Mouse (Mus musculus) adrenal gland, postnatal 4 days (tissue): ENCODE data around the gene Zmynd15. TPM values are rescaled to one million over a fixed set of nuclear protein-coding genes. Genes with fewer than 3 reads are reported as not detected.

Source experiments
- DNase-seq, 2 experiments: peaks; one replicate each; pipeline ENCODE4 v3.0.0; 2021 to 2022; ENCODE audit warnings: low spot score in 2 of 2, mixed read lengths in 2 of 2
- microRNA-seq: library from miRNA; unstranded; fragments of <30 nt; microRNA quantifications from one replicate; pipeline ENCODE4 v1.2.0, GENCODE M21; 2021
- total RNA-seq, 2 experiments: library from RNA; stranded (reverse); gene quantifications; 2 replicates each; pipeline ENCODE4 v1.2.3; 2021

Zmynd15 gene
- total RNA-seq, 2 experiments from 2014 or later = 2.2 to 2.3 TPM

DNA sequence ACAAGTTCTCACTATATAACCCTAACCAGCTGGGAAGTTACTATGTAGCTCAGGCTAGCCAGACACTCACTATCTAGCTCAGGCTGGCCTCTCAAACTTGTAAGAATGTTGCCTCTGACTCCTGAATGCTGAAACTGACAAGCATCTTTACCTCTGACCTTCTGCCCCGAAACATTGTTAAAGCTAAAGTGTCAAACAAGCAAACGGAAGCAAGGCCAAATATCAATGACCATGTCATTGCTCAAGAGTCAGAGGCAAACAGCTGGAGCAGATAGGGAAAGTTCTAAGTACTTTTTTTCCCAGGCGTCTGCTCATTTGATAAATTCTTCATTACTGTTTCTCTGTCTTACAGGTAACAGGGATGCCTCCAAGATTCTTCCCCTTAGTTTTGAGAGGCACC, 42.8 kb downstream of the Zmynd15 start:
- DNase-seq = no peak

GRCm38 (mm10) chr11:70504970-70505369, 45.7 kb downstream of the Zmynd15 start, which contains the start of gene Tm4sf5:
TSS of gene Tm4sf5 (plus strand) at chr11:70505244.
- DNase-seq = no peak

DNA sequence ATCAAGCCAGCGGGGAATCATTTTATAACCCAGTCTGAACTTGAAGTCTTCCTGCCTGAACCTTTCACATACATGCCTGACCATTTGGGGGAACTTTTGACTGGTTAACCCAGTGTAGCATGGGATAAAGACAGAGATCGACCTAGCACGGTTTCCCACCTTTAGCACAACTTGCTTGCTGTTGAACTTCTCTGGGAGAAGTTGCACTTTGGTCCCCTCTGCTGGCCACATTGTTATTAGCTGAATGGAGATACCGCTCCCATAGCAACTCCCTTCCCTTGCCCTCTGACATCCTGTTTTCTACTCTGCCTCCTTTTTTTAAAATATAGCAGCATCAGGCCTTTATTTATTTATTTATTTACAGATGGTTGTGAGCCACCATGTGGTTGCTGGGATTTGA, 47.2 kb downstream of the Zmynd15 start:
- peak in 1 of 2 experiments; percentile 58 for DNase-seq

DNA sequence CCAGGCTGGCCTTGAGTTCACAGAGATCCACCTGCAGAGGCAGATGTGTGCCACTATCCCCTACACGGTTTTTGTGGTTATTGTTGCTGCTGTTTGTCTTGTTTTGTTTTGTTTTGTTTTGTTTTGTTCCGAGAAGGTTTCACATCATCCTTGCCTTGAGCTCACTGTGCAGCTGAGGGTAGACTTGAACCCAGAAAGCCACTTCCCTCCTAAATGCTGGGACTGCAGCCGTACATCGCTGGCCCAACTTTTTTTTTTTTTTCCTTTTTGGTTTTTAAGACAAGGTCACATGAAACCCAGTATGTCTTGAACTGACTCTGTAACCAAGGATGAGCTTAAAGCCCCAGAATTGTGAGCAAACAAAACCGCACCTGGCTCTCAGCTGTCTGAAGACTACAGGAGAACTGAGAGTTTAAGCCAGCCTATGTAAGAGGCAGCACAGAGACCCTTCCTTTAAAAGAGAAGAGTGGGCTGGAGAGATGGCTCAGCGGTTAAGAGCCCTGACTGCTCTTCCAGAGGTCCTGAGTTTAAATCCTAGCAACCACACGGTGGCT, 47.8 kb downstream of the Zmynd15 start:
- no peak for DNase-seq

- DNase-seq = no peak
Observed at GRCm38 (mm10) chr11:70509753-70510564, 50.7 kb downstream of the Zmynd15 start.

- DNase-seq = no peak
Observed at GRCm38 (mm10) chr11:70511242-70511641, 52.0 kb downstream of the Zmynd15 start.

- no peak for DNase-seq
Observed at GRCm38 (mm10) chr11:70511825-70512224, 52.6 kb downstream of the Zmynd15 start.

GRCm38 (mm10) chr11:70512709-70513342, 53.6 kb downstream of the Zmynd15 start:
- no peak for DNase-seq

DNA sequence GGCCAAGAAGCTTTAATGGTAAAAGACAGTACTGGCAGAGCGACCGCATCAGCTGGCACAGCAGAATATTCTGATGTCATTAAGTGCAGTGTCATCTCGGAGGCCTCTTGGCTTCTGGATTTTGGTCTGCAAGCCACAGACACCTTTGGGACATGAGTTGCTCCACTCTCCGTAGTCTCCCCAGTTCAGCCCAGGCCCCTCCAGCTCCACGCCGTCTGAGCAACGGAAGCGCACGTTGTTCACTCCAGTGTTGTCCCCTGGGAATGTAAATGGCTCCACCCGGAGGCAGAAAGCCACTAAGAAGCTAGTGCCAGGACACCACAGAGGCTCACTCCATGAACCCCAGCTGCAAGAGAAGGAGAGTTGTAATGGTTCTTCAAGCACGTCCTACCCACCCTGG, 54.3 kb downstream of the Zmynd15 start:
- no peak for DNase-seq

DNA sequence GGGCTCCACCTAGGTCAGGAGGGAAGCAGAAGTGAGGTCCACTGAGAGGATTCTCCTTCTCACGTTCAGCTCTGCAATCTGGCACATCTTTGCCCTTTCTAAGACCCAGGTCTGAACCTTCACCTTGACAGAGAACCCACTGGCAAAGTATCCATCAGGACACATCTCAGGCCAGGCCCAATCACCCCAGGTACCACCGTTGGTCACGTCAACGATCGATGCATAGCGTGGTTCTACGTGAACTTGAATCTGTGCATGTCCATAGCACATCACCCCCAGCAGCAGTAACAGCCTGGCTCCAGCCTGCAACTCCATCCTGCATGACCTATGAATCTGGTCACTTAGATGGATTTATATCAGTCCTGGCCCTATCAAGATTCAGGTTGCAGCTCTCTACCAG, 55.1 kb downstream of the Zmynd15 start, which contains the start of gene Vmo1:
Vmo1 (minus strand) TSS at position 329 of the 400 bp plus-strand sequence.
- DNase-seq = no peak

Small RNA genes lying within 50 kb of the gene (microRNA-seq; reads per million reads assigned to microRNA genes)
- gene Mir7115 = not detected

Other genes with a start within 250 kb of the Zmynd15 start
- 1 to 10 TPM in 1 of 2 experiments, under 1 TPM in 1; 0.71 to 2.9 TPM for gene Slc16a11, start 246.7 kb upstream of the Zmynd15 start, total RNA-seq
- gene Slc16a13, start 238.4 kb upstream of the Zmynd15 start, total RNA-seq = 10 to 100 TPM in 1 of 2 experiments, 1 to 10 TPM in 1; 6.2 to 10.9 TPM
- gene Bcl6b, start 229.6 kb upstream of the Zmynd15 start, total RNA-seq = 10 to 100 TPM; 23.8 to 33.4 TPM
- 10 to 100 TPM; 70.1 to 72.5 TPM for gene 0610010K14Rik, start 221.5 kb upstream of the Zmynd15 start, total RNA-seq
- gene Gm21988, start 219.6 kb upstream of the Zmynd15 start, total RNA-seq = 1 to 10 TPM; 4.5 to 8.1 TPM
- gene Rnasek, start 219.6 kb upstream of the Zmynd15 start, total RNA-seq = 100 to 1,000 TPM; 160 to 164 TPM
- gene Alox12, start 204.1 kb upstream of the Zmynd15 start, total RNA-seq = 1 to 10 TPM; 3.4 to 3.7 TPM
- not detected for gene Alox12e, start 136.8 kb upstream of the Zmynd15 start, total RNA-seq
- 1 to 10 TPM in 1 of 2 experiments, under 1 TPM in 1; 0.95 to 1.5 TPM for gene Alox15, start 107.4 kb upstream of the Zmynd15 start, total RNA-seq
- 10 to 100 TPM; 37.2 to 40.5 TPM for gene Pelp1, start 49.4 kb upstream of the Zmynd15 start, total RNA-seq
- 10 to 100 TPM; 30.4 to 32.3 TPM for gene Arrb2, start 26.8 kb upstream of the Zmynd15 start, total RNA-seq
- gene Med11, start 7.5 kb upstream of the Zmynd15 start, total RNA-seq = 10 to 100 TPM; 17.3 to 18.6 TPM
- 1 to 10 TPM; 5.8 to 7.4 TPM for gene Cxcl16, start 551 bp downstream of the Zmynd15 start, total RNA-seq
- 1 to 10 TPM; 1.3 TPM for gene Tm4sf5, start 45.8 kb downstream of the Zmynd15 start, total RNA-seq
- gene Vmo1, start 55.2 kb downstream of the Zmynd15 start, total RNA-seq = under 1 TPM; 0.51 to 0.64 TPM
- gene Gltpd2, start 59.8 kb downstream of the Zmynd15 start, total RNA-seq = 1 to 10 TPM in 1 of 2 experiments, not detected in 1; 5.0 TPM
- gene Psmb6, start 65.9 kb downstream of the Zmynd15 start, total RNA-seq = 100 to 1,000 TPM; 289 to 310 TPM
- gene Gm40193, start 73.5 kb downstream of the Zmynd15 start, total RNA-seq = not detected
- gene Pld2, start 80.6 kb downstream of the Zmynd15 start, total RNA-seq = 10 to 100 TPM; 11.8 to 15.4 TPM
- gene Mink1, start 103.4 kb downstream of the Zmynd15 start, total RNA-seq = 10 to 100 TPM; 67.7 to 67.8 TPM
- not detected for gene 4930544D05Rik, start 156.4 kb downstream of the Zmynd15 start, total RNA-seq
- gene Chrne, start 159.8 kb downstream of the Zmynd15 start, total RNA-seq = under 1 TPM in 1 of 2 experiments, not detected in 1; 0.36 TPM
- 1 to 10 TPM in 1 of 2 experiments, under 1 TPM in 1; 0.28 to 1.2 TPM for gene Gp1ba, start 179.7 kb downstream of the Zmynd15 start, total RNA-seq
- 100 to 1,000 TPM; 100 to 106 TPM for gene Rnf167, start 187.8 kb downstream of the Zmynd15 start, total RNA-seq
- gene Slc25a11, start 188.0 kb downstream of the Zmynd15 start, total RNA-seq = 100 to 1,000 TPM; 153 TPM
- gene Pfn1, start 195.2 kb downstream of the Zmynd15 start, total RNA-seq = 100 to 1,000 TPM; 804 to 830 TPM
- 100 to 1,000 TPM in 1 of 2 experiments, 10 to 100 TPM in 1; 72.6 to 112 TPM for gene Eno3, start 197.8 kb downstream of the Zmynd15 start, total RNA-seq
- 10 to 100 TPM; 82.0 to 87.2 TPM for gene Spag7, start 210.0 kb downstream of the Zmynd15 start, total RNA-seq
- gene Camta2, start 228.7 kb downstream of the Zmynd15 start, total RNA-seq = 10 to 100 TPM; 36.2 to 37.8 TPM
- 10 to 100 TPM in 1 of 2 experiments, 1 to 10 TPM in 1; 7.0 to 10.2 TPM for gene Inca1, start 240.7 kb downstream of the Zmynd15 start, total RNA-seq
- gene Kif1c, start 241.1 kb downstream of the Zmynd15 start, total RNA-seq = 100 to 1,000 TPM; 135 to 149 TPM